Mouse (Mus musculus) embryo, embryonic 10.5 days (tissue): ENCODE measurements around the gene Slc22a4.
A peak's percentile ranks its signal among the peaks of the same experiment; 100 is the strongest.
"Not testable (repeated sequence)": the region's sequence is repeated elsewhere in the genome, so short reads cannot be mapped to it uniquely, and the experiment has no call there.

Experiments
- DNase-seq: peaks from one replicate; pipeline ENCODE4 v3.0.0-alpha.2; 2015; ENCODE audit warnings: low spot score

Gene Slc22a4

GRCm38 (mm10) chr11:54057428-54057827 lies 29.5 kb upstream of the Slc22a4 start:
- DNase-seq: peak; percentile 69

GRCm38 (mm10) chr11:54056132-54056531 lies 28.2 kb upstream of the Slc22a4 start:
- DNase-seq: peak; percentile 84

GRCm38 (mm10) chr11:54054257-54054656 lies 26.4 kb upstream of the Slc22a4 start:
- DNase-seq: peak; percentile 86

- no peak for DNase-seq
Observed at GRCm38 (mm10) chr11:54053090-54053489, 25.2 kb upstream of the Slc22a4 start.

- DNase-seq: no peak
Observed at GRCm38 (mm10) chr11:54052128-54052527, 24.2 kb upstream of the Slc22a4 start.

GRCm38 (mm10) chr11:54051161-54051560 lies 23.3 kb upstream of the Slc22a4 start:
- DNase-seq: no peak

GRCm38 (mm10) chr11:54050205-54050604 lies 22.3 kb upstream of the Slc22a4 start:
- DNase-seq: no peak

- DNase-seq: no peak
Observed at GRCm38 (mm10) chr11:54040676-54041075, 12.8 kb upstream of the Slc22a4 start.

GRCm38 (mm10) chr11:54032872-54033271 lies 5.0 kb upstream of the Slc22a4 start:
- DNase-seq: not testable (repeated sequence)

GRCm38 (mm10) chr11:54028997-54029396 lies 1.1 kb upstream of the Slc22a4 start:
- peak; percentile 8 for DNase-seq

GRCm38 (mm10) chr11:54027131-54028043 lies 503 bp downstream of the Slc22a4 start:
- DNase-seq: no peak

GRCm38 (mm10) chr11:54026491-54027041 lies 1.3 kb downstream of the Slc22a4 start:
- no peak for DNase-seq

GRCm38 (mm10) chr11:54021396-54022093 lies 6.3 kb downstream of the Slc22a4 start:
- no peak for DNase-seq

- no peak for DNase-seq
Observed at GRCm38 (mm10) chr11:54018893-54019732, 8.8 kb downstream of the Slc22a4 start.

- DNase-seq: no peak
Observed at GRCm38 (mm10) chr11:54017596-54017995, 10.3 kb downstream of the Slc22a4 start.

- DNase-seq: no peak
Observed at GRCm38 (mm10) chr11:54016051-54016450, 11.8 kb downstream of the Slc22a4 start.

- DNase-seq: no peak
Observed at GRCm38 (mm10) chr11:54012961-54013360, 14.9 kb downstream of the Slc22a4 start.

- DNase-seq: no peak
Observed at GRCm38 (mm10) chr11:54011255-54011654, 16.6 kb downstream of the Slc22a4 start.

- DNase-seq: no peak
Observed at GRCm38 (mm10) chr11:54008416-54008920, 19.4 kb downstream of the Slc22a4 start.

GRCm38 (mm10) chr11:54007717-54008116 lies 20.2 kb downstream of the Slc22a4 start:
- DNase-seq: no peak

GRCm38 (mm10) chr11:54006901-54007300 lies 21.0 kb downstream of the Slc22a4 start:
- no peak for DNase-seq

- DNase-seq: not testable (repeated sequence)
Observed at GRCm38 (mm10) chr11:54006362-54006761, 21.5 kb downstream of the Slc22a4 start.
